Mouse (Mus musculus): Measurements from ENCODE around the gene Wdr83. TPM values are rescaled to one million over a fixed set of nuclear protein-coding genes. Genes with fewer than 3 reads are reported as not detected.

The Wdr83 gene
- polyA plus RNA-seq, 1 experiment from 2014 or later = 57.9 TPM

- no peak overlapping the region for H3K4me3 ChIP-seq
- H3K27ac ChIP-seq = no peak overlapping the region
- WGBS = 96% methylated on average over 6 of the region's 6 CpGs
- H3K4me1 ChIP-seq = peaks cover 7% of the 10 kb centered on the region
- no peaks in the 10 kb centered on the region for H3K27me3 ChIP-seq (replicated peaks)
- H3K9ac ChIP-seq = no peak overlapping the region
- peaks cover 80% of the 10 kb centered on the region for H3K36me3 ChIP-seq
- H3K9me3 ChIP-seq = no peaks in the 10 kb centered on the region
- ATAC-seq (ENCODE audit: low FRiP score, low read depth) = no peak
- no peak overlapping the region for H3K4me2 ChIP-seq (replicated peaks)
These were observed 37.5 kb downstream of the Wdr83 start for GRCm38 (mm10) chr8:85043619-85044018.

GRCm38 (mm10) chr8:85037681-85038531 lies 43.2 kb downstream of the Wdr83 start:
- Histone ChIP-seq H3K9ac (peak overlapping the region; percentile 95), H3K4me2 (replicated peaks) (peak overlapping the region; percentile 99), H3K4me1 (peaks cover 30% of the 10 kb centered on the region), H3K27me3 (replicated peaks) (no peaks in the 10 kb centered on the region), H3K4me3 (peak overlapping the region; percentile 89), H3K27ac (peak overlapping the region; percentile 98), H3K9me3 (no peaks in the 10 kb centered on the region), H3K36me3 (peaks cover 35% of the 10 kb centered on the region)
- under 1% methylated on average over 57 of the region's 57 CpGs for WGBS
- ATAC-seq (ENCODE audit: low FRiP score, low read depth) = no peak

- peak overlapping the region; percentile 98 for H3K27ac ChIP-seq
- H3K4me3 ChIP-seq = peak overlapping the region; percentile 89
- H3K9me3 ChIP-seq = no peaks in the 10 kb centered on the region
- H3K36me3 ChIP-seq = peaks cover 39% of the 10 kb centered on the region
- no peaks in the 10 kb centered on the region for H3K27me3 ChIP-seq (replicated peaks)
- peaks cover 30% of the 10 kb centered on the region for H3K4me1 ChIP-seq
- peak overlapping the region; percentile 99 for H3K4me2 ChIP-seq (replicated peaks)
- peak overlapping the region; percentile 95 for H3K9ac ChIP-seq
- WGBS = under 1% methylated on average over 14 of the region's 14 CpGs
- peak; percentile 75 for ATAC-seq (ENCODE audit: low FRiP score, low read depth)
These were observed 43.8 kb downstream of the Wdr83 start for GRCm38 (mm10) chr8:85037366-85037680.

- peaks cover 30% of the 10 kb centered on the region for H3K4me1 ChIP-seq
- peak within 1 kb of the TSS; percentile 99 for H3K4me2 ChIP-seq (replicated peaks)
- H3K36me3 ChIP-seq = peaks cover 39% of the 10 kb centered on the region
- no peaks in the 10 kb centered on the region for H3K27me3 ChIP-seq (replicated peaks)
- H3K9me3 ChIP-seq = no peaks in the 10 kb centered on the region
- peak within 1 kb of the TSS; percentile 89 for H3K4me3 ChIP-seq
- under 1% methylated on average over 59 of the region's 59 CpGs for WGBS
- H3K9ac ChIP-seq = peak within 1 kb of the TSS; percentile 95
- H3K27ac ChIP-seq = peak within 1 kb of the TSS; percentile 98
- peak; percentile 92 for ATAC-seq (ENCODE audit: low FRiP score, low read depth)
These were observed 44.3 kb downstream of the Wdr83 start, which contains the start of gene Tnpo2 for GRCm38 (mm10) chr8:85036718-85037365. Gene Tnpo2 (plus strand): TSS chr8:85036915.

- ATAC-seq (ENCODE audit: low FRiP score, low read depth) = peak; percentile 23
- peak overlapping the region; percentile 84 for H3K4me2 ChIP-seq (replicated peaks)
- peaks cover 39% of the 10 kb centered on the region for H3K36me3 ChIP-seq
- no peaks in the 10 kb centered on the region for H3K9me3 ChIP-seq
- peaks cover 30% of the 10 kb centered on the region for H3K4me1 ChIP-seq
- WGBS = 0% methylated on average over 9 of the region's 9 CpGs
- no peak overlapping the region for H3K27ac ChIP-seq
- peak overlapping the region; percentile 69 for H3K9ac ChIP-seq
- peak overlapping the region; percentile 89 for H3K4me3 ChIP-seq
- H3K27me3 ChIP-seq (replicated peaks) = no peaks in the 10 kb centered on the region
These were observed 44.8 kb downstream of the Wdr83 start for GRCm38 (mm10) chr8:85036381-85036717.

- no peak overlapping the region for H3K27ac ChIP-seq
- no peaks in the 10 kb centered on the region for H3K27me3 ChIP-seq (replicated peaks)
- peaks cover 30% of the 10 kb centered on the region for H3K4me1 ChIP-seq
- H3K36me3 ChIP-seq = peaks cover 38% of the 10 kb centered on the region
- WGBS = 2% methylated on average over 15 of the region's 15 CpGs
- H3K9me3 ChIP-seq = no peaks in the 10 kb centered on the region
- peak overlapping the region; percentile 84 for H3K4me2 ChIP-seq (replicated peaks)
- ATAC-seq (ENCODE audit: low FRiP score, low read depth) = no peak; the same call in 1 of the 2 replicates
- H3K9ac ChIP-seq = peak overlapping the region; percentile 69
- peak overlapping the region; percentile 89 for H3K4me3 ChIP-seq
These were observed 45.3 kb downstream of the Wdr83 start for GRCm38 (mm10) chr8:85035728-85036310.

- Histone ChIP-seq H3K9ac (peak overlapping the region; percentile 69; the same call in 1 of the 2 replicates), H3K27ac (no peak overlapping the region), H3K4me2 (replicated peaks) (peak overlapping the region; percentile 84), H3K36me3 (peaks cover 37% of the 10 kb centered on the region), H3K27me3 (replicated peaks) (no peaks in the 10 kb centered on the region), H3K4me3 (peak overlapping the region; percentile 89), H3K9me3 (no peaks in the 10 kb centered on the region), H3K4me1 (peaks cover 30% of the 10 kb centered on the region)
- WGBS = 8% methylated on average over 12 of the region's 12 CpGs
- ATAC-seq (ENCODE audit: low FRiP score, low read depth) = no peak
These were observed 45.9 kb downstream of the Wdr83 start for GRCm38 (mm10) chr8:85035165-85035727.

- no peak for ATAC-seq (ENCODE audit: low FRiP score, low read depth)
- H3K4me2 ChIP-seq (replicated peaks) = peak overlapping the region; percentile 84
- no peaks in the 10 kb centered on the region for H3K27me3 ChIP-seq (replicated peaks)
- no peaks in the 10 kb centered on the region for H3K9me3 ChIP-seq
- no peak overlapping the region for H3K27ac ChIP-seq
- H3K9ac ChIP-seq = no peak overlapping the region
- peak overlapping the region; percentile 89; the same call in 1 of the 2 replicates for H3K4me3 ChIP-seq
- peaks cover 39% of the 10 kb centered on the region for H3K36me3 ChIP-seq
- WGBS = 5% methylated on average over 13 of the region's 13 CpGs
- peaks cover 30% of the 10 kb centered on the region for H3K4me1 ChIP-seq
These were observed 46.3 kb downstream of the Wdr83 start for GRCm38 (mm10) chr8:85034764-85035163.

- Histone ChIP-seq H3K27ac (no peak overlapping the region), H3K36me3 (peaks cover 46% of the 10 kb centered on the region), H3K4me1 (peaks cover 30% of the 10 kb centered on the region)
These were observed 47.2 kb downstream of the Wdr83 start for GRCm38 (mm10) chr8:85033867-85034266.

GRCm38 (mm10) chr8:85032622-85033311 lies 48.3 kb downstream of the Wdr83 start:
- H3K4me1 ChIP-seq = peaks cover 30% of the 10 kb centered on the region
- H3K9me3 ChIP-seq = no peaks in the 10 kb centered on the region
- no peaks in the 10 kb centered on the region for H3K27me3 ChIP-seq (replicated peaks)
- H3K4me3 ChIP-seq = no peak overlapping the region
- H3K4me2 ChIP-seq (replicated peaks) = no peak overlapping the region
- no peak overlapping the region for H3K27ac ChIP-seq
- ATAC-seq (ENCODE audit: low FRiP score, low read depth) = no peak
- no peak overlapping the region for H3K9ac ChIP-seq
- WGBS = 88% methylated on average over 4 of the region's 4 CpGs
- H3K36me3 ChIP-seq = peaks cover 46% of the 10 kb centered on the region

More at GRCm38 (mm10) chr8:85033867-85034266, 47.2 kb downstream of the Wdr83 start:
- 60% methylated on average over 1 of the region's 1 CpGs for WGBS
- no peak overlapping the region for H3K4me2 ChIP-seq (replicated peaks)
- H3K4me3 ChIP-seq = no peak overlapping the region
- no peaks in the 10 kb centered on the region for H3K9me3 ChIP-seq
- H3K27me3 ChIP-seq (replicated peaks) = no peaks in the 10 kb centered on the region
- H3K9ac ChIP-seq = no peak overlapping the region
- ATAC-seq (ENCODE audit: low FRiP score, low read depth) = no peak

- peak overlapping the region; percentile 98; the same call in 1 of the 2 replicates for H3K4me2 ChIP-seq (replicated peaks)
- H3K4me1 ChIP-seq = peaks cover 31% of the 10 kb centered on the region
- no peak overlapping the region for H3K4me3 ChIP-seq
- 89% methylated on average over 14 of the region's 14 CpGs for WGBS
- 0 out of 2 replicates have a peak overlapping the region, but pooled peaks have one; percentile 3 for H3K9ac ChIP-seq
- no peaks in the 10 kb centered on the region for H3K27me3 ChIP-seq (replicated peaks)
- peaks cover 46% of the 10 kb centered on the region for H3K36me3 ChIP-seq
- H3K9me3 ChIP-seq = no peaks in the 10 kb centered on the region
- ATAC-seq (ENCODE audit: low FRiP score, low read depth) = no peak
- H3K27ac ChIP-seq = no peak overlapping the region
These were observed 51.8 kb downstream of the Wdr83 start for GRCm38 (mm10) chr8:85029271-85029670.
